Mouse (Mus musculus) kidney, embryonic 16.5 days (tissue): Measurements from ENCODE around the gene Col8a2. TPM values are rescaled to one million over a fixed set of nuclear protein-coding genes. Genes with fewer than 3 reads are reported as not detected.
A peak's percentile ranks its signal among the peaks of the same experiment; 100 is the strongest.

Experiments used
- ATAC-seq: fragments of 200-750 bp; cut with Nextera tagmentation; 2 replicates; pipeline ENCODE4 v1.8.0; 2017; ENCODE audit warnings: moderate TSS enrichment; ENCODE audit not compliant: low FRiP score, low TSS enrichment
- H3K27ac ChIP-seq: fragments of 300-500 bp; sonication (generic); 2 replicates; pipeline ENCODE4 v1.5.1; 2014; ENCODE audit warnings: low read length
- H3K27me3 ChIP-seq: fragments of 300-500 bp; sonication (generic); 2 replicates; pipeline ENCODE4 v1.6.1; 2014; ENCODE audit warnings: low read length, control low read depth, mixed read lengths; ENCODE audit not compliant: insufficient read depth
- H3K36me3 ChIP-seq: fragments of 300-500 bp; sonication (generic); 2 replicates; pipeline ENCODE4 v1.6.1; 2014; ENCODE audit warnings: low read length, control low read depth, mixed read lengths; ENCODE audit not compliant: insufficient read depth
- H3K4me1 ChIP-seq: fragments of 300-500 bp; sonication (generic); 2 replicates; pipeline ENCODE4 v1.6.1; 2014; ENCODE audit warnings: low read length, control low read depth, mixed read lengths; ENCODE audit not compliant: insufficient read depth
- H3K4me2 ChIP-seq: fragments of 300-500 bp; sonication (generic); replicated peaks from 2 replicates; pipeline ENCODE4 v1.6.1; 2014; ENCODE audit warnings: low read depth, low read length
- H3K4me3 ChIP-seq: fragments of 300-500 bp; sonication (generic); 2 replicates; pipeline ENCODE4 v1.5.1; 2014; ENCODE audit warnings: mild to moderate bottlenecking, low read length
- H3K9ac ChIP-seq: fragments of 300-500 bp; sonication (generic); replicated peaks from 2 replicates; pipeline ENCODE4 v1.6.1; 2014; ENCODE audit warnings: low read length
- H3K9me3 ChIP-seq: fragments of 300-500 bp; sonication (generic); 2 replicates; pipeline ENCODE4 v1.6.1; 2016; ENCODE audit warnings: low read length, control low read depth
- WGBS: fragments of 180-500 bp; shearing (Covaris S2); extraction: QIAGEN DNeasy Blood & Tissue Kit; methylation state at CpG from one replicate; pipeline ENCODE4 v1.1.7; 2014; 5-methylcytosine and 5-hydroxymethylcytosine counted together
- polyA plus RNA-seq: library from polyadenylated mRNA; unstranded; fragments of >200 nt; fragmentation: Nextera tagmentation; extraction: Ambion mirVana; gene quantifications from 2 replicates; pipeline ENCODE4 v1.2.1, GENCODE M21; 2015

Gene Col8a2
- polyA plus RNA-seq, 1 experiment from 2014 or later = 11.4 TPM

DNA sequence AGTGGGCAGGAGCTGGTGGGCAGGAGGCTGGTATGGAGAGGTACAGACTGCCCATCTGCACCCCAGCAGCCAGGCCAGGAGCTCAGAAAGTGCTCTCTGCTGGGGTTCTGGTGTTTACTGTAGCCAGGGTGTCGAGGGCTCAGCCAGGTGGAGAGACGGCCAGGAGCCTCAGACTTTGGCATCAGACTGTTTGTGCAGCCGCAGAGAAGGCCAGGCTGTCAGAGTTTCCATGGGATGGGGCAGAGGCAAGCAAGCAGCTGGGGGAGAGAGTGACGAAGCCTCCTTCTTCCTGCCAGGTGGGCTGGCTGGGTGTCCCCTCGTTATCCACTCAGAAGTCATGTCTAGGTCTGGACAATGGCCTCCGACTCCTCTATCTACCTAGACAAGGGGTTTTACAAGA is 8.6 kb downstream of the Col8a2 start:
- no peak overlapping the region for H3K4me3 ChIP-seq
- H3K9ac ChIP-seq = no peak overlapping the region
- H3K27ac ChIP-seq = no peak overlapping the region
- H3K4me2 ChIP-seq = no peak overlapping the region
- no peaks in the 10 kb centered on the region for H3K36me3 ChIP-seq
- ATAC-seq = no peak
- peaks cover 19% of the 10 kb centered on the region for H3K4me1 ChIP-seq
- peaks cover 10% of the 10 kb centered on the region for H3K27me3 ChIP-seq
- H3K9me3 ChIP-seq = no peaks in the 10 kb centered on the region
- 63% methylated on average over 6 of the region's 6 CpGs for WGBS

DNA sequence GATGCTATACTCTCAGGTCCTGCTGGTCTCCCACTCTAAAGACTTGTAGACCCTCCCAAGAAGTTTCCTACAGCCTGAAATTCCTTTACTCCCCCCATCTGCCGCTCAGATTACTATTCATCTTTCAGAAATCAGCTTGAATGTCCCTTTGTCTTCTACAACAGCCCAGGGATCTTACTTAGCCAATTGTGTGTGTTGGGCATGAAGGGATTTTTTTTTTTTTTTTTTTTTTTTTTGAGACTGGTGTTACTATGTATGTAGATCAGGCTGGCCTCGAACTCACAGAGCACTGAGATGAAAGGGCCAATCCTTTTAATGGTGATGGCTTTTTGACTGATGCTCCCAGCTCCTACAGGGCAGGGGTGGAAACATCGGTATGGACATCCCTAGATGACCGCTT is 9.3 kb downstream of the Col8a2 start:
- Histone ChIP-seq H3K9ac (no peak overlapping the region), H3K9me3 (no peaks in the 10 kb centered on the region), H3K4me1 (peaks cover 24% of the 10 kb centered on the region), H3K4me3 (no peak overlapping the region), H3K27ac (no peak overlapping the region), H3K36me3 (no peaks in the 10 kb centered on the region), H3K27me3 (peaks cover 18% of the 10 kb centered on the region), H3K4me2 (no peak overlapping the region)
- WGBS = 46% methylated on average over 4 of the region's 4 CpGs
- no peak for ATAC-seq

DNA sequence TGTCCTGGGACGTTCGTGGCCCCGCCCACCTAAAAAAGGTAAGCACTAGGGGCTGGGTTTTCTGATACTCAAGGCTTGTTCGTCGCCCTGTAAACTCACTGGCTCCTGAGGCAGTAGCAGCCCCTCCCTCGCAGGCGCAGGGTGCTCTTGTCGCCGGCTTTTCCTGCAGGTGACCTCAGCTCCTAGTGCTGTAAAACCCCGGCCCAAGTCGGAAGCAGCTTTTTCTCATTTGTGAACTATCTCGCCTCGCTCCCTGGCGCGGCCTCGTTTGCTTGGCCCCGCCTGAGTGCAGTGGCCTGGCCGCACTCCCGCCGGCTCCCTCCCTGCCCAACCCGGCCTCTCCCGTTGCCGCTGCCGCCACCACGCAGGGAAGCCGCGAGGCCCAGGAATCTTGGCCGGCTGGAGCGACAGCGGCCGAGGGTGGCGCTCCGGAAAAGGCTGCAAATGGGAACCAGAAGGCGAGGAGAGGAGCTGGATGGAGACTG is 10.1 kb downstream of the Col8a2 start:
- WGBS = under 1% methylated on average over 34 of the region's 34 CpGs
- peak; percentile 16; the same call in 1 of the 2 replicates for ATAC-seq
- Histone ChIP-seq H3K4me3 (peak overlapping the region; percentile 34), H3K36me3 (no peaks in the 10 kb centered on the region), H3K4me1 (peaks cover 27% of the 10 kb centered on the region), H3K9me3 (no peaks in the 10 kb centered on the region), H3K27ac (no peak overlapping the region), H3K9ac (peak overlapping the region; percentile 18), H3K4me2 (peak overlapping the region; percentile 57), H3K27me3 (peaks cover 22% of the 10 kb centered on the region)

DNA sequence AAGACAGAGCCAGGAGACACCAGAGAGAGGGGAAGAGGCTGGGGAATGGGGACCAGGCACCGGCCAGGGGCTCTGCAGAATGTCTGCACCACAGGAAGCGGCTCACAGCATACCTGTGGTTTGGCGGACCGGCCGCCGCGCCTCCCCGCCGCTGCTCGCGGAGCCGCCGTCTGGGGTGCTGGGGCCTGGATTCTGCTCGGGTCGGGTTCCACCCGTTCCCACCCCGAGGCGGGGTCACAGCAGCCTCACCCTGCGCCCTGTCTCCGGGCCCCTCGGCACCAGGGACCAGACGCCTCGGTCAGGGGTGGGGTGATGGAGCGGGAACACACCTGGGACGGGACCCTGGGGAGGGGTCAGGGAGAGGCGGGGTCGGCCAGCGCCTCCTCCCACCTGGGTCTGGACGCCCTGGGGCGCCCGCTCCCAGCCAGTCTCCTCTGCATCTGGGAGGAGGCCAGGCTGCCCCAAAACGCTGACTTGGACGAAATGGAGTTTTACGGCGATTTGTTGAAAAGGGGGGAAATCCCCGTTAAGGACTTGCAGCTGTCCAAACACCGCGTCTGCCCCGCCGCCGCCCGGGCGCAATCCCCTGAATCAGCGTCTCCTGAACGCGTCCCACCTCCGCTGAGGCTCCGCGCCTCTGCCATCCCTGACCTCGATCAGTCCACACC is 14.5 kb downstream of the Col8a2 start:
- Histone ChIP-seq H3K27ac (no peak overlapping the region), H3K27me3 (peaks cover 36% of the 10 kb centered on the region), H3K9me3 (0 out of 2 replicates have a peak, but pooled peaks cover 3% of the 10 kb centered on the region), H3K4me2 (peak overlapping the region; percentile 72), H3K9ac (peak overlapping the region; percentile 45), H3K4me3 (peak overlapping the region; percentile 44), H3K4me1 (peaks cover 32% of the 10 kb centered on the region), H3K36me3 (no peaks in the 10 kb centered on the region)
- peak; percentile 18; the same call in 1 of the 2 replicates for ATAC-seq
- WGBS = 2% methylated on average over 47 of the region's 50 CpGs

DNA sequence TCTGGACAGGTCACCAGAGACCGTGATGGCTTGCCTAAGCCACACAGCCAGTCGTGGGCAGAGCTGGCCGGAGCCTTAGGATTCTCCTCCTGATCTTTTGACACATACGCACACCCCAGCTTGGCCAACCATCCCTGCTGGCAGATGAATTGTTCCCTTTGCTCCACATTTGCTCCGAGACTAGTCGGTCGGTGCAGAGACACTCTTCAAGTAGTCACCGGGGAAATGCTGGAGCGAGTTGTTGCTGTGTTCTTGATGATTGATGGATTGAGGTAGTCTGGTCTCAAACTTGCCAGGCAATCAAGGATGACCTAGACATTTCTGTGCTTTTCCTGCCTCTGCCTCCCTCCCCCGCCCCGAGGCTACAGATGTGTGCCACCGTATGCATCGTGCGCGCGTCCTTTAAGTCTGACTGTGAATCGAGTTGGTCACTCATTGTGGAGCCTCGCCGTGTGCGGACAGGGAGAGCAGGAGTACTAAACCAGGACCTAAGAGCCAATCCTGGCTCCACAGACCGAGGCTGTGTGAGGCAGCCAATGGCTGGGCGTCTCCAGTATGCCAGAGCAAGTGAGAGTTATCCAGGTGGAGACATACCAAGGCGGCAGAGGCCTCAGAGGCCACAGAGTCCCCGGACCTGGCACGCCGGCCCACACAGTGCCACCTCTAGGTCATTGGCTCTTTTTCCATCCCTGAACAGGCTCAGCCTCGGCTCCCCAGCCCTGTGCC is 15.2 kb downstream of the Col8a2 start:
- Histone ChIP-seq H3K4me3 (peak overlapping the region; percentile 44), H3K27me3 (peaks cover 36% of the 10 kb centered on the region), H3K4me1 (peaks cover 27% of the 10 kb centered on the region), H3K27ac (no peak overlapping the region), H3K4me2 (peak overlapping the region; percentile 72), H3K9ac (0 out of 2 replicates have a peak overlapping the region, but pooled peaks have one; percentile 45), H3K9me3 (0 out of 2 replicates have a peak, but pooled peaks cover 5% of the 10 kb centered on the region), H3K36me3 (no peaks in the 10 kb centered on the region)
- peak; percentile 20; the same call in 1 of the 2 replicates for ATAC-seq
- 7% methylated on average over 27 of the region's 27 CpGs for WGBS

DNA sequence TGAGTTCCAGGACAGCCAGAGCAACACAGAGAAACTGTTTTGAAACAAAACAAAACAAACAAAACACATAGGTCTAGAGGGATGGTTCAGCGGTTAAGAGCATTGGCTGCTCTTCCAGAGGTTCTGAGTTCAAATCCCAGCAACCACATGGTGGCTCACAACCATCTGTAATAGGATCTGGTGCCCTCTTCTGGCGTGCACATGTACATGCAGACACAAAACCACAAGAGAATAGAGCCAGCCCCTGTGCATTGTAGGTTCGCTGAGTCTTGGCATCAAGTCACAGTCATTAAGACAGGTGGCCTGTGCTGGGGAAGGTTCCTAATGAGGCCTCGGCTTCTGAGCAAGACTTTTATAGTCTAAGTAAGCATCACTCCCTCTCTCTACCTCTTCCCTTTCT is 17.3 kb downstream of the Col8a2 start:
- H3K27ac ChIP-seq = no peak overlapping the region
- 0 out of 2 replicates have a peak, but pooled peaks cover 5% of the 10 kb centered on the region for H3K9me3 ChIP-seq
- no peak overlapping the region for H3K9ac ChIP-seq
- H3K36me3 ChIP-seq = no peaks in the 10 kb centered on the region
- no peak for ATAC-seq
- H3K4me2 ChIP-seq = no peak overlapping the region
- WGBS = 68% methylated on average over 4 of the region's 4 CpGs
- H3K4me1 ChIP-seq = peaks cover 21% of the 10 kb centered on the region
- H3K4me3 ChIP-seq = no peak overlapping the region
- H3K27me3 ChIP-seq = peaks cover 32% of the 10 kb centered on the region

DNA sequence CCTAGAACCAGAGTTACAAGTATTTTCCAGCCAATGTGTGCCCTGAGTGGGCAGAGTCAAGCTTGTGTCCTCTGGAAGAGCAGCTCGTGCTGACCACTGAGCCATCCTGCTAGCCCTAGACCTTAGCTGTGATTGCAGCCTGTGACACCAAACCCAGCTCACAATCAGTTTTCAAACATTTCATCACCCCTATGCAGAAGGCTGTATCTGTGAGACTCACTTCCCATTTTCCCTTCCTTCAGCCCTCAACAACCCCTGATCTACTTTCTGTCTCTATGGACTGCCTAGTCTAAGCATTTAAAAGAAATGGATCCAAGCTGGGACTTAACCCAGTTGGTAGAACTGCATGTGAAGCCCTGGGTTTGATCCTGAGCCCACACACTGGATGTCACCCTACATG is 18.8 kb downstream of the Col8a2 start:
- Histone ChIP-seq H3K9me3 (0 out of 2 replicates have a peak, but pooled peaks cover 5% of the 10 kb centered on the region), H3K4me2 (no peak overlapping the region), H3K9ac (no peak overlapping the region), H3K27me3 (peaks cover 24% of the 10 kb centered on the region), H3K4me1 (peaks cover 24% of the 10 kb centered on the region), H3K36me3 (no peaks in the 10 kb centered on the region), H3K4me3 (no peak overlapping the region), H3K27ac (no peak overlapping the region)
- WGBS = 100% methylated on average over 1 of the region's 1 CpGs
- ATAC-seq = no peak

DNA sequence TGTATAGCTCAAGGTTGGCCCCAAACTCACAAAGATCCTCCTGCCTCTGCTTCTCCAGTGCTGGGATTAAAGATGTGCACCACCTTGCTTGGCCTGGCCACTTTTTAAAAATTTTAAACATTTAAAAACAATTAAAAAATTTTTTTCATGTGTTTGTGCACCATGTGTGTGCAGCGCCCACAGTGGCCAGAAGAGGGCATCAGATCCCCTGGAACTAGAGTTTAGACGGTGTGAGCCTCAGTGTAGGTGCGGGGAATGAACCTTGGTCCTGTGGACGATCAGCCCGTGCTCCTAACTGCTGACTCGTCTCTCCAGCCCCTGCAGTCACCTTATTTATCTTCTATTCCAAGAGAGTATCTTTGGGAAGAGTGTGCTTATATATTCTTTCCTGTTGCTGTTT is 19.5 kb downstream of the Col8a2 start:
- 0 out of 2 replicates have a peak, but pooled peaks cover 5% of the 10 kb centered on the region for H3K9me3 ChIP-seq
- no peak overlapping the region for H3K4me3 ChIP-seq
- H3K4me1 ChIP-seq = peaks cover 19% of the 10 kb centered on the region
- WGBS = 87% methylated on average over 6 of the region's 6 CpGs
- H3K36me3 ChIP-seq = no peaks in the 10 kb centered on the region
- no peak overlapping the region for H3K27ac ChIP-seq
- H3K9ac ChIP-seq = no peak overlapping the region
- H3K4me2 ChIP-seq = no peak overlapping the region
- ATAC-seq = no peak
- peaks cover 17% of the 10 kb centered on the region for H3K27me3 ChIP-seq

DNA sequence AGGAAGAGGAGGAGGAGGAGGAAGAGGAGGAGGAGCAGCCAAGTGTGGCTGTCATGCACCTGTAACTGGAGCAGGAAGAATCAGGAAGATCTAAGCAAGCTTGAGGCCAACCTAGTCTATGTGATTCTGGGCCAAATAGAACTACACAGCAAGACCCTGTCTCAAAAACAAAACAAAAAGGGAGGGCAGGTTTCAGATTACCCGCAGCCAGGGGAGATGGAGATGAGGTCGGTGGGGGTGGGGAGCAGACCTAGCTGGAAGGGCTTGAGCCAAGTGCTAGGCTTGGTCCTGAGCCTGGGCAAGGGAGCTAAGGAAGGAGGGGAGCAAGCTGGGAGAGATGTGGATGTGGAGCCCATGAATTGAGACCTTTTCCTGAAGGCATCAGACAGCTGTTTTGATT is 20.2 kb downstream of the Col8a2 start:
- peaks cover 11% of the 10 kb centered on the region for H3K4me1 ChIP-seq
- no peak overlapping the region for H3K4me3 ChIP-seq
- H3K36me3 ChIP-seq = no peaks in the 10 kb centered on the region
- no peak for ATAC-seq
- peaks cover 13% of the 10 kb centered on the region for H3K27me3 ChIP-seq
- H3K27ac ChIP-seq = no peak overlapping the region
- no peak overlapping the region for H3K9ac ChIP-seq
- WGBS = 3% methylated on average over 2 of the region's 2 CpGs
- H3K9me3 ChIP-seq = 0 out of 2 replicates have a peak, but pooled peaks cover 5% of the 10 kb centered on the region
- H3K4me2 ChIP-seq = no peak overlapping the region
